Mouse (Mus musculus): ENCODE measurements around the gene Hexdc.

DNA sequence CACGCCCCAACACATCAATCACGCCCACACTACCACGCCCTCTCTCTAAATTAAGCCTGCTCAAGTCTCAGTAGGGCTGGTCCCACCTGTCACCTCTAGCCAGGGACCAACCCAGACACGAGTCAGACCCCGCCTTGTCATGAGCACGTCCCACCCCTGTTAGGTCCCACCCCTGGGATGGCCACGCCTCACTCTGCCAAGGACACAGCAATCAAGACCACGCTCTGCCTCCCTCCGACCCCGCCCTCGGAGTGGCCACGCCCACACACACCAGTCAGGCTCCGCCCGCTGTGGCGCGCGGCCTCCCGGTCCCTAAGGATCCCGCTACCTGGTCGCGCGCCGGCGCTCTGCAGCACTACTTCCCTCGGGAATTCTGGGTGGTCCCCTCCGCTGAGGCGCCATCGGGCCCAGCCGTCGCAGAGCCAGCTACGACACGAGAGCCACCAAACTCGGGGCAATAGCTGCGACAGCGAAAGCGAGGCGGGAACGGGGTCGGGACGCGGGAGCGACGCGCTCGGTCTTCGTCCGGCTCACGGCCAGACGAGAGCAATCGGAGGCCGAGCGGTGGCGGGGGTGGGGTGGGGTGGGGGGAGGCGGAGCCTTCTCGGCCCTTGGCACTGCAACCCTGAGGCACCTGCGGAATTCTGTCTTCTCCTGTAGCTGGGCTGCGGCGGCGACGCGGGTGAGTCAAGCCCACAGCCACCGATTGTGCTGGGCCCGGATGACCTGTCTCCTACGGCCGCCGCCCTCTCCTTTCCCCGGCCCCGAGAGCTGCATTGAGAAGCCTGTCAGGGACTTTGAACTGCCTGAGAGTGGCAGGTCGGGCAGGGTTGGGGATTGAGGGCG lies at the start of gene Hexdc, which contains the start of gene Ogfod3:
- no peak for TF ChIP-seq CTCF (IDR thresholded peaks at IDR 0.05; ENCODE audit: control insufficient read depth, insufficient read depth, insufficient replicate concordance, low read depth, low read length)
- peak; percentile 36 for TF ChIP-seq POLR2A (IDR thresholded peaks at IDR 0.05; ENCODE audit: control insufficient read depth, low read depth, low read length)

Data from testis, adult 2 months (tissue).